Mouse (Mus musculus): Measurements from ENCODE around the gene Olfr1326-ps1.

Olfr1326-ps1 gene

GRCm38 (mm10) chrX:74574788-74575187, at the start of gene Olfr1326-ps1:
Gene Olfr1326-ps1, minus strand, starts transcription at chrX:74574888.
- TF ChIP-seq GATA4 (IDR thresholded peaks at IDR 0.05; ENCODE audit: insufficient replicate concordance, low read length) = no peak

- no peak for TF ChIP-seq GATA4 (IDR thresholded peaks at IDR 0.05; ENCODE audit: insufficient replicate concordance, low read length)
Measured at GRCm38 (mm10) chrX:74592379-74592778, 17.7 kb upstream of the Olfr1326-ps1 start, which contains the start of gene Olfr1325. Gene Olfr1325, plus strand, starts transcription at chrX:74592679.

Data from liver, adult (tissue).